Mouse (Mus musculus): ENCODE measurements at regions not wholly inside any gene's neighbourhood (a gene's known extent, or its start where the extent isn't known, plus 50 kb on each side); places are given as distances from the start of the nearest gene placed in this dataset.

DNA sequence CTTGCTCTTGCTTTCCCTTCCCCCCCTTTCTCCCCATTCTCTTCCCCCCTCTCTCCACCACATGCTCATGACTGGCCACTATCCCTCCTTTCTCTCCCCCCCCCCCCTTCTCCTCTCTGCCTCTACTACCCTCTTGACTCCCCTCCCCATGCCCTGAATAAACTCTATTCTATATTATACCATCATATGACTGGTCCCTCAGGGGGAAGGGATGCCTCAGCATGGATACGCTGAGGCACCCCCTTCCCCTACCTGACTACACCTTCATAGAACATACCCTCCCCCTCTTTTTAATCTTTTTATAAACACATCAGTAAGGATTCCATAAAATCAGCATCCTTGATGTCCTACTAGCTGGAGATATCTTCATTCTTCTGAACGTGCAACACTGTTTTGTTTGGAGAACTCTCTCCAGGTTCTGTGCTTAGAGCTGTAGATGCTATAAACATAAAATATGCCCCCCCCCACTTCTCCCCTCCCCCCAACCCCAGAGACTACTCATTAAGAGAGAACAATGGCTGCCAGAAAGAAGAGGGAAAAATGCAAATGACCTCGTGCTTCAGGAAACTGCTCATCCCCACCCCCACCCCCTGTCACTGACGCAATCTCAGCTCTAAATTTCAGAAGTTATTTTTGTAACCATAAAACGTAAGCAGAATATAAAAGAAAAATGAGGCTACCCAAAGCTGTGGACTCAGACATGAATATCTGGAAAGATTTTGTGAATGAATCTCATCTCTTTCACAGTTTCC lies 102.3 kb downstream of the Pja2 start:
- no peak for DNase-seq

DNA sequence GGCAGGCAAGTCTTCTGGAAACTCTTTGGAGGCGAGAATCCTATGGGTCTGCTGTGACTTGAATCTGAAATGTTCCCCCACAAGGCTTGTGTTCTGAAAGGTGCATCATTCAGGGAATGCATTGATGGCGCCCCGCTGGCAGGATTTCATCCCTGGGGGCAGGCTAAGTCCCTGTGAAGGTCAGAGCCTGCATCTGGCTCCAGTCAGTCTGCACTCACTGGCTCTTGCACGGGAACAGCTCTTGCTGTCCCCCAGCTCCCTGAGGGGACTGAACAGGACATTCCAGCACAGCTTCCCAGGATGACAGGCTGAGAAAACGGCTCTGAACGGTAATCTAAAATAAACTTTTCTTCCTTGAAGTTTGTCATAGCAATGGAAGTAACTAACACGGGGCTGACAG lies 117.1 kb downstream of the Pja2 start:
- DNase-seq, result no peak

DNA sequence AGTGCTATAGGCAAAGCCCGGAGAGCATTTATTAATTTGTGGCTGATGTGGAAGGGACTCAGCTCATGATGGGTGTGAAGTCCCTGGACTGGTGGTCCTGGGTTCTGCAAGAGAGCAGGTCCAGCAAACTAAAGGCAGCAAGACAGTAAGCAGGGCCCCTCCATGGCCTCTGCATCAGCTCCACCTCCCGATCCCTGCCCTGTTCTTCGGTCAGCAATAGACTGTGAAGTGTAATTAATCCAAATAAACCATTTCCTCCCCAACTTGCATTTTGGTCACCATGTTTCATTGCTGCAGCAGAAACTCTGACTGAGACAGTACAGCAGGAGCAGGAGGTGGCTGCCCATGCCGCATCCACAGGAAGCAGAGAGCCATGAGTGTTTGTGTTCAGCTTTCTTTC lies 118.5 kb downstream of the Pja2 start:
- no peak for DNase-seq

DNA sequence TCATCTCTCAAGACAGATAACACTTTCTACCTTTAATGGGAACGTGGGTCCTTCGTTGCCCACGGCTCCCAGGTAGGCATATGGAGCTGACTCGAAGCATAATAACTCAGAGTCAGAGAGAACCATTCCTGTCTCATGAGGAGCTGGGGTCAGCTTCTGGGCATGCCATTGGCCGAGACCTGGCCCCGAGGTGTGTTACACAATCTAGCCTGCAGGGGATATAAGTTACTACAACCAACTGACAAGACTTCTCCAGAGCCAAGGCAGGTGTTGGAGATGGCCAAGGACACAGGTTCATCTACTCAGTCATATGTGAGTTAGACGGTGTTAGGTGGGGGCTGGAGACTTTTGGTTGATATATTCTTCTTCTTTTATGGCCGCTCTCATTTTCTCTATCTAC lies 120.4 kb downstream of the Pja2 start:
- DNase-seq, result no peak

GRCm38 (mm10) chr17:64210366-64210765 lies 121.3 kb downstream of the Pja2 start:
- DNase-seq, result no peak

DNA sequence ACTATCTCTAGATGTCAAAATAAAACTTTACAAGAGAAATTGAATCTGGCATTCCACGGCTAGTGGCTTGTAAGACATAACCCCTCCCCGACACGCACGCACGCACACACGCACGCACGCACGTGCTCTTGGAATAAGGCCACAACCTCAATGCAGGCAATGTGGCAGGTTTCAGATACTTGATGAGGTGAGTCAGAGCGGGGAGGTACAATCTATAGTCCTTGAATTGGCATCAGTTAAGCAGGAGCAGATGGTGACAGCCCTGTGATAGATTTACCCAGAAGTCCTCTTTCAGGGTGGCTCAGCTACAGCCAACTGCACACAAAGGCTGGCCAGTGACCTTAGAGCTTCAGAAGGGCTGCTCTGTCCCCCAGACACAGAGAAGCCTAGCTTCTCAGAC lies 122.1 kb downstream of the Pja2 start:
- DNase-seq, result no peak

DNA sequence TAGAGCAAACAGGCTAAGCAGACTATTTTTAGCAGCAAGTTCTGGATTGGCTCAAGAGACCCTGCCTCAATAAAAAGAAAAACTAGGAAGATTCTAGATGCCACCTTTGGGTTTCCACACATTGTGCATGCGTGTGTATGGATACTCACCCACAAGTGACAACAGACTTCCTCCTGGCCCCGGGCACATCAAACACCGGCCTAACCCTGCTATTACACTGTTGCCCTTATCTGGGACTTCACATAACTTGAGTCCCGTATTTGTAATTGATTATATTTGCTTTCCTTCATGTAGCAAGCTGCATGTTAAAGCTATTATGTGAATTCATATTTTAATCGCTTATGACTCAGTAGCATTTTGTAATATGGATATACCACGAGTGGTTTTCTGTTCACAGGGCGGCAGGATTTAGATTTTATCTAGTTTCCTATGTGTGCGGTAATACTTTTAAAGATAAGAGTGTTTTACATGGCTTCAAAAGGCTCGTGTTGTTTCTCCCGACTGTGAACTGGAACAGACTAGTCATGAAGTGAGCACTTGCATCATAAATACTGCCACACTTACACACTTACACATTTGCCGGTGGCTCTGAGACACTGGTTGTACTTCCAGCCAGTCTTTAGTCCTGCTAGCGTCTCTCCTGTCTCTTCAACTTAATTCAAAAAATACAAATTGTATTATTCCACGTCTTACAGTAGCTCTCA lies 123.4 kb downstream of the Pja2 start:
- DNase-seq, result no peak

- DNase-seq, result no peak
These were observed 125.5 kb downstream of the Pja2 start for GRCm38 (mm10) chr17:64206196-64206718.

DNA sequence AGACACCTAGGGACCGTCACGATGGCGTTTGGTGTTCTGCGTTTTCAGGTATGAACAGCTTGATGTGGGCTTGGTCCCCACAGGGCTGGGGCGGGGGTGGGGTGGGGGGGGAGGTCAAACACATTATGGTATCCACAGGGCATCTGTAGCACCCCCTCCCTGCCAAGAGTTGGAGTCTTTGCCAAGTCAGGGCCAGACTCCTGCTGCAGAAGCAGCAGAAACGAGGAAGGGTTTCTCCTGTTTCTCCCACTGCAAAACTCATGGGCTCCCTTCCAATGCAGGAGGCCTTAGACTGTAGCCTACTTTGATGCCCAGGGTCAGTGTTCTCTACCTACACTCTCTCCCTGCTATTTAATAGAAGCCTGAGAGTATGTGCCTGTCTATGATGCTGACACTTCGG lies 128.1 kb downstream of the Pja2 start:
- DNase-seq, result no peak

DNA sequence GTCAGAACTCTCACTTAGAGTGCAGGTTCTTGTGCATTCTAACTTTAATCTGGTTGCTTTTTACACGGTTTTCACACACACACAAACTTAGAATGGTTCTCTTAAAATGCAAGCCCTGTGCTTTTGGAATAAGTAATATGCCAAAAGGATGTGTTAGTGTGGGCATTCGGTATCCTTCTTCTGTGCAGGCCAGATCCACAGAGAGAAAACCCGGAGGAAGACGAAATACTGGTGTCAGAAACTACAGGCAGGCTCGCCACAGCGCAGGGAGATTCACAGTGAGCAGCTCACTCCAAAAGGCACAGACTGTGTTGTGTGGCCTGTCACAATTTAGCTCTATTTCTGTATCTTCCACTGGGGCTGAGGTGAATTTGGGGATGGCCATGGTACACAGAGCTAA lies 129.5 kb downstream of the Pja2 start:
- DNase-seq, result no peak

DNA sequence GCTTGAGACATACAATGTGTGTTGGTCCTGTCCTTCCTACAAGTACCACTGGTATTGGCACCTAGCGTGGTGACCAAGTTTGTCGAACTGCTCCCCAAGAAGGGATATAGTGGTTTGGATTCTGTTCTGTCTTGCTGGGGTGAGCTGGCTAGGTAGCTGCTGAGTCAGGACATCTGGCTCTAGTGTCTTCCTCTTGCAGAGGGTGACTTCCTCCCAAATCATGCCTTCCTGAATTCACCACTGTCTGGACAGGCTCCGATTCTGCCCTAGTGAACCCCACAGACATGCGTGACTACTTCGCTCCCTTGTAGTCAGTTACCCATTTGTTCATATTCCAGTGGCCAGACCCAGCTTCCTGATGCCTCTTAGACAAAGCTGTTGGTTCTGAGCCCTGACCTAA lies 130.1 kb downstream of the Pja2 start:
- DNase-seq, result no peak

GRCm38 (mm10) chr17:64200092-64200877 lies 131.4 kb downstream of the Pja2 start:
- no peak for DNase-seq

GRCm38 (mm10) chr17:64199241-64199933 lies 132.3 kb downstream of the Pja2 start:
- DNase-seq, result peak in 1 of 2 experiments; percentile 28

DNA sequence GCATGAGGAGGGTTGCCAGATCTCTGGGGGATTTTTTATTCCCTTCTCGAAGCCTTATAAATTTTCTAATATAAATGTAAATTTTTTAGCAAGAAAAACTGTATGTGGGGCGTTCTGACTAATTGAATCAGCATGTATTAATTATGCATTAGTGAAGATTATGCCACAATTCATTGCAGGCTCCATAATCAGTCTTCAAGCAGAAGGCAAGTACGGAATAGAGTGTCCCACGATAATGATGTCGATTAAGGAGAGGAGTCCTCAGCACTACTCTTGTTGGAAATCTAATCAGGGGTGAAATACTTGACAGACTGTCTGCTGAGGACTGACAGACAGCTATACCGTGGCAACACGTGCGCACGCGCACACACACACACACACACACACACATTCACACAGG lies 135.3 kb downstream of the Pja2 start:
- no peak for DNase-seq

GRCm38 (mm10) chr17:64193055-64193454 lies 138.7 kb downstream of the Pja2 start:
- no peak for DNase-seq
